Mouse (Mus musculus): ENCODE results near the gene Orm1.

DNA sequence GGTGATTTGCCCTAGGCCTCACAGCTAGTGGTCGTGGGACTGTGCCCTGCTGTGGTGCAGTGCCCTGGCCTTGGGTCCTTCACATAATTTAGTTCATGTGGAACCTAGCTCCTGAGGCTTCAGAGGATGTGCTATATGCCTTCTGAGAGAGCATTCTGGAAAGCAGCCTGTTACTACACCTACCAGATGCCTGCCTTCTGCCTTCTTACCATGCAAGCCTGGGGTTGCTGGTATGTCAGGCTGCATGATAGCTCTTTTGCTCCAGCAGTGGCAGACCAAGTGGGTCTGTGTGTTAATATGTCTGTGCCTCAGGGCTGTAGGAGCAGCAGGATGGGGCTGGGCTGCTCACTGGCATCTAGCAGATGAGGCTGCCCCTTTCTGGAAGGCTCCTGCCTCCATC, 48.7 kb upstream of the Orm1 start:
- TF ChIP-seq REST (IDR thresholded peaks at IDR 0.05; ENCODE audit: insufficient read depth, insufficient read length) (no peak), POLR2A (IDR thresholded peaks at IDR 0.05; ENCODE audit: insufficient read length, low read depth) (no peak), MAX (IDR thresholded peaks at IDR 0.05; ENCODE audit: low read depth) (no peak)

Data from myocyte (in vitro differentiated cells).